Mouse (Mus musculus) hindbrain, postnatal 0 days (tissue): ENCODE measurements at regions not wholly inside any gene's neighbourhood (a gene's known extent, or its start where the extent isn't known, plus 50 kb on each side); places are given as distances from the start of the nearest gene placed in this dataset.

Source experiments
- ATAC-seq: fragments of 200-750 bp; cut with Nextera tagmentation; 2 replicates; pipeline ENCODE4 v1.8.0; 2017; ENCODE audit warnings: mild to moderate bottlenecking, moderate TSS enrichment, moderate library complexity
- DNase-seq: peaks from one replicate; pipeline ENCODE4 v3.0.0-alpha.2; 2015; ENCODE audit warnings: low spot score
- H3K27ac ChIP-seq: fragments of 300-500 bp; sonication (generic); 2 replicates; pipeline ENCODE4 v1.5.1; 2014; ENCODE audit warnings: mild to moderate bottlenecking
- H3K27me3 ChIP-seq: fragments of 300-500 bp; sonication (generic); 2 replicates; pipeline ENCODE4 v1.6.1; 2014; ENCODE audit warnings: low read length, mixed read lengths; ENCODE audit not compliant: insufficient read depth
- H3K36me3 ChIP-seq: fragments of 300-500 bp; sonication (generic); 2 replicates; pipeline ENCODE4 v1.6.1; 2014; ENCODE audit warnings: low read length, mixed read lengths; ENCODE audit not compliant: insufficient read depth
- H3K4me1 ChIP-seq: fragments of 300-500 bp; sonication (generic); 2 replicates; pipeline ENCODE4 v1.6.1; 2014; ENCODE audit warnings: antibody characterized with exemption, low read length, mixed read lengths; ENCODE audit not compliant: insufficient read depth
- H3K4me2 ChIP-seq: fragments of 300-500 bp; sonication (generic); 2 replicates; pipeline ENCODE4 v1.6.1; 2014; ENCODE audit warnings: low read depth, mild to moderate bottlenecking, low read length, moderate library complexity, mixed read lengths
- H3K4me3 ChIP-seq: fragments of 300-500 bp; sonication (generic); 2 replicates; pipeline ENCODE4 v1.5.1; 2014; ENCODE audit warnings: low read length
- H3K9ac ChIP-seq: fragments of 300-500 bp; sonication (generic); replicated peaks from 2 replicates; pipeline ENCODE4 v1.6.1; 2014; ENCODE audit warnings: mild to moderate bottlenecking, low read length, moderate library complexity, mixed read lengths
- H3K9me3 ChIP-seq: fragments of 300-500 bp; sonication (generic); 2 replicates; pipeline ENCODE4 v1.6.1; 2016; ENCODE audit warnings: low read length, mixed read lengths
- CTCF ChIP-seq: IDR thresholded peaks from 2 replicates; pipeline ENCODE4 v1.5.1; 2016; ENCODE audit warnings: antibody characterized with exemption, control low read depth, low read depth
- WGBS: fragments of 180-500 bp; shearing (Covaris S2); extraction: QIAGEN DNeasy Blood & Tissue Kit; methylation state at CpG from one replicate; pipeline ENCODE4 v1.1.7; 2014; 5-methylcytosine and 5-hydroxymethylcytosine counted together

DNA sequence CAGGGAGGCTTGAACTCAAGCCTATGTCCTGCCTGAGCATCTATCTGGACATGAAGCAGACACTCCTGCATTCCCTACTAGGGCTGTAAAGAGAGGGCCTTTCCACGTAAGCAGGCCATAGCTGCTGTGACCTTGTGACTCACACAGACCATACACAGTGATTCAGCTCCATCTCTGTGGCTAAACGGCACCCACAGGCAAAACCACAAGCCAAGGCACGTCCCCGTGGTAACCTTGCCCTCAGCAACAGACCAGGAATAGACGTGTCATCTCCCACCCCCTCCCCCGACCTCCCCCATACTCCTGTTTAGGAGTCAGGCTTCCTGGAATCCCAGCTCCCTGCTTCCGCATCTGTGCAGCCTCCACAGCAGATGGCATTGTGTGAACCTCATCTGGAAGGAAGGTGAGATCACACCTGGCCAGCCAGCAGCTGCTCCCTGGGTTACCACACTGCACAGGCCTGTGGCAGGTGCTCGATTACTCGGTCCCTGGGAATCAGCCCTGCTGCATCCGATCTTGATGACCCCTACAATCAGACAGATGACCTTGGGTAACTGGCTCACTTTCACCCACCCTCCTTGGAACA is 79.2 kb upstream of the Hand1 start:
- 53% methylated on average over 10 of the region's 10 CpGs for WGBS

GRCm38 (mm10) chr11:57904216-57904615 is 71.6 kb upstream of the Hand1 start:
- no peak overlapping the region for H3K4me2 ChIP-seq
- no peaks in the 10 kb centered on the region for H3K27me3 ChIP-seq
- DNase-seq (no peak), ATAC-seq (no peak)
- no peak overlapping the region for H3K9ac ChIP-seq
- 59% methylated on average over 9 of the region's 9 CpGs for WGBS
- H3K36me3 ChIP-seq = no peaks in the 10 kb centered on the region
- no peaks in the 10 kb centered on the region for H3K4me1 ChIP-seq
- H3K4me3 ChIP-seq = no peak overlapping the region
- no peak for TF ChIP-seq CTCF
- no peak overlapping the region for H3K27ac ChIP-seq
- H3K9me3 ChIP-seq = no peaks in the 10 kb centered on the region

More for the DNA sequence above, 79.2 kb upstream of the Hand1 start:
- Histone ChIP-seq H3K27ac (no peak overlapping the region), H3K27me3 (no peaks in the 10 kb centered on the region), H3K4me3 (no peak overlapping the region), H3K4me1 (no peaks in the 10 kb centered on the region), H3K4me2 (no peak overlapping the region), H3K9ac (no peak overlapping the region), H3K9me3 (no peaks in the 10 kb centered on the region), H3K36me3 (no peaks in the 10 kb centered on the region)
- DNase-seq (no peak), ATAC-seq (no peak)
- no peak for TF ChIP-seq CTCF

- Histone ChIP-seq H3K27ac (no peak overlapping the region), H3K9ac (no peak overlapping the region), H3K9me3 (no peaks in the 10 kb centered on the region), H3K4me3 (no peak overlapping the region), H3K4me2 (no peak overlapping the region), H3K27me3 (no peaks in the 10 kb centered on the region), H3K36me3 (no peaks in the 10 kb centered on the region), H3K4me1 (no peaks in the 10 kb centered on the region)
- DNase-seq (no peak), ATAC-seq (no peak)
- no peak for TF ChIP-seq CTCF
- 65% methylated on average over 4 of the region's 4 CpGs for WGBS
Observed at GRCm38 (mm10) chr11:57899335-57899734, 66.7 kb upstream of the Hand1 start.

GRCm38 (mm10) chr11:57895497-57895896 is 62.9 kb upstream of the Hand1 start:
- Histone ChIP-seq H3K9ac (no peak overlapping the region), H3K27me3 (no peaks in the 10 kb centered on the region), H3K36me3 (no peaks in the 10 kb centered on the region), H3K9me3 (no peaks in the 10 kb centered on the region), H3K4me1 (no peaks in the 10 kb centered on the region), H3K4me2 (no peak overlapping the region), H3K4me3 (no peak overlapping the region), H3K27ac (no peak overlapping the region)
- ATAC-seq = no peak
- TF ChIP-seq CTCF = no peak
- WGBS = 53% methylated on average over 1 of the region's 1 CpGs
- DNase-seq = peak; percentile 25

DNA sequence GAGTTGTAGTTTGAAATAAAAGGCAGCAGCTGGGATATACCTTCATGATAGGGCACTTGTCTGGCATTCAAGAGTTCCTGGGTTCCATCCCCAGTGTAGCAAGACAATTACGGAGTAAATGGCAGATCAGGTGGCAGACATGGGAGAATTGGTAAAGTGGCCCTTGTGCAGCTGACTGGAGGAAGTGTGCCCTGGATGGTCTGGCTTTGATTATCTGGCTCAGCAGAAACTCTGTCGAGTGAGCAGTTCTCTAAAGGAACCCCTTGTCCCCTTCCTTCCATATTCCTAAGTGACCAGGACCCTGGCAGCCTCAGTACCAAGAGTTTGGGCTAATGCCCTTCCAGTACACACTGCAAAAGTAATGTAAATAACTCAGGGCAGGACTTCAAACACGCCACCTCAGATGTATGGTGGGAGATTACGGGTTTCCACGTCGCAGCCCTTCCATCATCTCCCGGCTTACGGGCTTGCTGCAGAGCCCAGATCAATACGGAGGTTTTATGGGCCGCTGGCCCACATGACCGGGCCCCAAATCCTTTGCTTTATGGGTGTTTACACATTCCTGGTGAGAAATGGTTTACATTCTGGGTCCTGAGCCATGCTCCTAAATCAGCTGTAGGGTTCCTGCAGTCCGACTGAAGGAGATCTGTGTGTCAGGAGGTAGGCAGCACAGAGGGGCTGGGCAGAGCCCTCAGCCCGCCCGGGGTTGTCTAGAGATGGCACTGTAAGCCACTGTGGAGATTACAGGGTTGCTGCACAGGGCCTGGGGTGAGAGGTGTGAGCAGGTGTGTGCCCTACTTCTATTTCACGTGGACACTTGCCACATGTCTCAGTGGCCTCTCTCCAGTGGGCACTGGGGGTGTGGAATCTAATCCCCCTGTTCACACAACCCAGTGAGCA is 50.4 kb upstream of the Hand1 start:
- 74% methylated on average over 15 of the region's 15 CpGs for WGBS
- Histone ChIP-seq H3K27ac (no peak overlapping the region), H3K4me1 (no peaks in the 10 kb centered on the region), H3K4me2 (no peak overlapping the region), H3K4me3 (no peak overlapping the region), H3K9me3 (no peaks in the 10 kb centered on the region), H3K9ac (no peak overlapping the region), H3K27me3 (no peaks in the 10 kb centered on the region), H3K36me3 (no peaks in the 10 kb centered on the region)
- DNase-seq (no peak), ATAC-seq (no peak)
- TF ChIP-seq CTCF = no peak
